Mouse (Mus musculus) cerebellum, postnatal 14 days (tissue): ENCODE data around the gene Lbx1.

Experiments used
- DNase-seq, 2 experiments: peaks; one replicate each; pipeline ENCODE4 v3.0.0; 2021; ENCODE audit warnings: mixed read lengths in 2 of 2

Lbx1 gene

GRCm38 (mm10) chr19:45235766-45236362 is at the start of gene Lbx1:
Gene Lbx1 (minus strand): TSS chr19:45235812.
- no peak for DNase-seq

- DNase-seq = peak; percentile 87 to 92
These were observed 47.7 kb upstream of the Lbx1 start for GRCm38 (mm10) chr19:45283302-45283701.

- DNase-seq = peak in 1 of 2 experiments; percentile 39
These were observed 40.6 kb upstream of the Lbx1 start for GRCm38 (mm10) chr19:45276196-45276595.

GRCm38 (mm10) chr19:45271986-45272385 is 36.4 kb upstream of the Lbx1 start:
- no peak for DNase-seq

GRCm38 (mm10) chr19:45262995-45263394 is 27.4 kb upstream of the Lbx1 start:
- no peak for DNase-seq

- DNase-seq = no peak
These were observed 22.1 kb upstream of the Lbx1 start for GRCm38 (mm10) chr19:45257414-45258326.

GRCm38 (mm10) chr19:45254806-45255205 is 19.2 kb upstream of the Lbx1 start:
- no peak for DNase-seq

- DNase-seq = peak in 1 of 2 experiments; percentile 26
These were observed 16.8 kb upstream of the Lbx1 start for GRCm38 (mm10) chr19:45252436-45252835.

- DNase-seq = peak; percentile 80 to 81
These were observed 13.1 kb upstream of the Lbx1 start for GRCm38 (mm10) chr19:45248691-45249090.

GRCm38 (mm10) chr19:45243918-45244700 is 8.5 kb upstream of the Lbx1 start:
- DNase-seq = peak; percentile 67 to 70

GRCm38 (mm10) chr19:45243264-45243602 is 7.6 kb upstream of the Lbx1 start:
- DNase-seq = no peak

- peak in 1 of 2 experiments; percentile 49 for DNase-seq
These were observed 7.0 kb upstream of the Lbx1 start for GRCm38 (mm10) chr19:45242348-45243263.

GRCm38 (mm10) chr19:45242017-45242347 is 6.4 kb upstream of the Lbx1 start:
- no peak for DNase-seq

GRCm38 (mm10) chr19:45240026-45240425 is 4.4 kb upstream of the Lbx1 start:
- no peak for DNase-seq

GRCm38 (mm10) chr19:45239191-45239590 is 3.6 kb upstream of the Lbx1 start:
- no peak for DNase-seq

GRCm38 (mm10) chr19:45237665-45238209 is 2.1 kb upstream of the Lbx1 start:
- no peak for DNase-seq

GRCm38 (mm10) chr19:45237099-45237498 is 1.5 kb upstream of the Lbx1 start:
- no peak for DNase-seq

- no peak for DNase-seq
These were observed 841 bp upstream of the Lbx1 start for GRCm38 (mm10) chr19:45236363-45236942.

GRCm38 (mm10) chr19:45235331-45235741 is 276 bp downstream of the Lbx1 start:
- no peak for DNase-seq

- DNase-seq = no peak
These were observed 811 bp downstream of the Lbx1 start for GRCm38 (mm10) chr19:45234771-45235231.

- DNase-seq = no peak
These were observed 1.3 kb downstream of the Lbx1 start for GRCm38 (mm10) chr19:45234191-45234770.
